Mouse (Mus musculus): ENCODE measurements at regions not wholly inside any gene's neighbourhood (a gene's known extent, or its start where the extent isn't known, plus 50 kb on each side); places are given as distances from the start of the nearest gene placed in this dataset.

- Histone ChIP-seq H3K4me1 (peaks cover 23% of the 10 kb centered on the region), H3K9me3 (no peaks in the 10 kb centered on the region), H3K36me3 (replicated peaks) (no peaks in the 10 kb centered on the region), H3K27ac (peak overlapping the region; percentile 35; the same call in 1 of the 2 replicates), H3K4me3 (no peak overlapping the region), H3K27me3 (ENCODE audit: poor library complexity, severe bottlenecking) (no peaks in the 10 kb centered on the region)
- no peak for DNase-seq (ENCODE audit: extremely low spot score, low spot score)
- WGBS = 34% methylated on average over 11 of the region's 11 CpGs
Measured at GRCm38 (mm10) chr5:148708014-148708741, 155.6 kb upstream of the Ubl3 start.

- Histone ChIP-seq H3K27me3 (ENCODE audit: poor library complexity, severe bottlenecking) (no peaks in the 10 kb centered on the region), H3K4me1 (peaks cover 26% of the 10 kb centered on the region), H3K9me3 (no peaks in the 10 kb centered on the region), H3K4me3 (no peak overlapping the region), H3K36me3 (replicated peaks) (no peaks in the 10 kb centered on the region), H3K27ac (no peak overlapping the region)
- no peak for DNase-seq (ENCODE audit: extremely low spot score, low spot score)
- 92% methylated on average over 12 of the region's 12 CpGs for WGBS
Measured at GRCm38 (mm10) chr5:148707335-148707734, 154.7 kb upstream of the Ubl3 start.

GRCm38 (mm10) chr5:148706323-148707120 is 153.9 kb upstream of the Ubl3 start:
- WGBS = 90% methylated on average over 16 of the region's 16 CpGs
- no peak for DNase-seq (ENCODE audit: extremely low spot score, low spot score)
- H3K4me1 ChIP-seq = peaks cover 33% of the 10 kb centered on the region
- H3K27ac ChIP-seq = no peak overlapping the region
- H3K9me3 ChIP-seq = no peaks in the 10 kb centered on the region
- H3K36me3 ChIP-seq (replicated peaks) = no peaks in the 10 kb centered on the region
- no peaks in the 10 kb centered on the region for H3K27me3 ChIP-seq (ENCODE audit: poor library complexity, severe bottlenecking)
- H3K4me3 ChIP-seq = no peak overlapping the region

GRCm38 (mm10) chr5:148704769-148705168 is 152.2 kb upstream of the Ubl3 start:
- Histone ChIP-seq H3K27me3 (ENCODE audit: poor library complexity, severe bottlenecking) (no peaks in the 10 kb centered on the region), H3K4me1 (peaks cover 34% of the 10 kb centered on the region), H3K36me3 (replicated peaks) (no peaks in the 10 kb centered on the region), H3K4me3 (no peak overlapping the region), H3K27ac (no peak overlapping the region), H3K9me3 (no peaks in the 10 kb centered on the region)
- no peak for DNase-seq (ENCODE audit: extremely low spot score, low spot score)
- 70% methylated on average over 5 of the region's 5 CpGs for WGBS

DNA sequence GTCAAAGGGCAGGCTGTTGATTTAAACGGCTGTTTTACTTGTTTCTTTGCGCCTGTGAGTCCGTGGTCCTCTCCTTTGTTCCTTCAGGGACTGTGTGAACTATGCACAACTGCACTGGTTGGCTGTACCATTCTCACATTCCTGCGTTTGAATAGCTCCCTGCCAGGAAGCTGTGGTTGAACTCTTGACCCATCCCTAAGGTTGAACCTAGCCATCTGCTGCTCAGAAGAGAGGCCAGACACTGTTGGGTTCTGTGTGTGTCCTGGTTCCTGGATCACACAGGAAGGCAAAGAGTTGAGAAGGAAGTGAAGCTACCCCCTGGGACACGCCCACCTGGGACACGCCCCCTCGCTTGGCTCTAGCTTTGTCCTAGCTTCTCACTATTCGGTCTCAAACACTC is 149.3 kb upstream of the Ubl3 start:
- no peaks in the 10 kb centered on the region for H3K36me3 ChIP-seq (replicated peaks)
- no peak overlapping the region for H3K4me3 ChIP-seq
- no peaks in the 10 kb centered on the region for H3K9me3 ChIP-seq
- H3K27me3 ChIP-seq (ENCODE audit: poor library complexity, severe bottlenecking) = no peaks in the 10 kb centered on the region
- peaks cover 24% of the 10 kb centered on the region for H3K4me1 ChIP-seq
- peak overlapping the region; percentile 42 for H3K27ac ChIP-seq
- DNase-seq (ENCODE audit: extremely low spot score, low spot score) = no peak
- 42% methylated on average over 8 of the region's 8 CpGs for WGBS

- WGBS = 86% methylated on average over 7 of the region's 7 CpGs
Measured at GRCm38 (mm10) chr5:148701001-148701400, 148.4 kb upstream of the Ubl3 start.

GRCm38 (mm10) chr5:148700240-148700639 is 147.7 kb upstream of the Ubl3 start:
- Histone ChIP-seq H3K36me3 (replicated peaks) (no peaks in the 10 kb centered on the region), H3K27ac (no peak overlapping the region), H3K9me3 (0 out of 2 replicates have a peak, but pooled peaks cover 3% of the 10 kb centered on the region), H3K4me1 (peaks cover 24% of the 10 kb centered on the region), H3K27me3 (ENCODE audit: poor library complexity, severe bottlenecking) (no peaks in the 10 kb centered on the region), H3K4me3 (no peak overlapping the region)
- 88% methylated on average over 5 of the region's 5 CpGs for WGBS
- no peak for DNase-seq (ENCODE audit: extremely low spot score, low spot score)

More at GRCm38 (mm10) chr5:148701001-148701400, 148.4 kb upstream of the Ubl3 start:
- H3K36me3 ChIP-seq (replicated peaks) = no peaks in the 10 kb centered on the region
- no peak overlapping the region for H3K4me3 ChIP-seq
- no peak for DNase-seq (ENCODE audit: extremely low spot score, low spot score)
- no peak overlapping the region for H3K27ac ChIP-seq
- no peaks in the 10 kb centered on the region for H3K9me3 ChIP-seq
- H3K4me1 ChIP-seq = peaks cover 24% of the 10 kb centered on the region
- no peaks in the 10 kb centered on the region for H3K27me3 ChIP-seq (ENCODE audit: poor library complexity, severe bottlenecking)

DNA sequence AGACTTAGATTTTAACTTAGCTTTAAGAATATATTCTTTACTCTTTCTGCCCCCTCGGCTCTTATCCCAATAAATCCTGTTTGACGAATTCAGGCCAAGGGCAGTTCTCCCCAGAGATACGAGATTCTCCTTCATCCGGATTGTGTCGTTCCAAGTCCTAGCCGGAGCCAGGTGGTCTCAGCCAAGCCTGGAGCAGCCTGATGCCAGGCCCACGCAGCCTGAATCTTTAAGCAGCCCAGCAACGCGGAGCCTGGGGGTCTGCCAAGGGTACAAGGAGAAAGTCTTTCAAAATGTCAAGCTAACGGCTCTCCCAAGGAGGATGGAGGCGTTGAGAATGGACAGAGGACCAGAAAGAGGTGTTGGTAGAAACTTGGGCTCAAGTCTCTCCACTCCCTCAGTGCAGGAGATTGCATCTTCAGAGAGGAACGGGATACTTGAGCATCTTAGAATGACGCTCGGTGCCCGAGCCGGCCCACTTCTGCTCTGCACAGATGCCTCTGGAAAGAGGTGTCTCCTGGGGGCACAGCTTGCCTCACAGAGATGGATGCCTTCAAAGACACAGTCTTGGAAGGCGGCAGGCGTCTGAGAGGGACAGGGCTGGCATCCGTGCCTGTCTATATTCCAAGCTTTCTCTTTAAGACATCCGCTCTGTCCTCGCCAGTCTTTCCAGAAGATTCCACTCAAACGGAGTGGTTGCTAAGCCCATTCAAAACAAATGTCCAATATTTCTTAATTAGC is 145.2 kb upstream of the Ubl3 start:
- no peak for DNase-seq (ENCODE audit: extremely low spot score, low spot score)
- no peaks in the 10 kb centered on the region for H3K27me3 ChIP-seq (ENCODE audit: poor library complexity, severe bottlenecking)
- 88% methylated on average over 22 of the region's 22 CpGs for WGBS

GRCm38 (mm10) chr5:148694352-148694751 is 141.8 kb upstream of the Ubl3 start:
- peak; percentile 46 for DNase-seq (ENCODE audit: extremely low spot score, low spot score)
- no peak overlapping the region for H3K4me3 ChIP-seq
- H3K36me3 ChIP-seq (replicated peaks) = no peaks in the 10 kb centered on the region
- peak overlapping the region; percentile 76 for H3K27ac ChIP-seq
- peaks cover 6% of the 10 kb centered on the region; the same call in 1 of the 2 replicates for H3K9me3 ChIP-seq
- peaks cover 57% of the 10 kb centered on the region for H3K4me1 ChIP-seq
- WGBS = 53% methylated on average over 7 of the region's 7 CpGs
- no peaks in the 10 kb centered on the region for H3K27me3 ChIP-seq (ENCODE audit: poor library complexity, severe bottlenecking)

More for the DNA sequence above, 145.2 kb upstream of the Ubl3 start:
- no peak overlapping the region for H3K27ac ChIP-seq
- peaks cover 39% of the 10 kb centered on the region for H3K4me1 ChIP-seq
- H3K4me3 ChIP-seq = no peak overlapping the region
- no peaks in the 10 kb centered on the region for H3K36me3 ChIP-seq (replicated peaks)
- H3K9me3 ChIP-seq = peaks cover 6% of the 10 kb centered on the region; the same call in 1 of the 2 replicates

DNA sequence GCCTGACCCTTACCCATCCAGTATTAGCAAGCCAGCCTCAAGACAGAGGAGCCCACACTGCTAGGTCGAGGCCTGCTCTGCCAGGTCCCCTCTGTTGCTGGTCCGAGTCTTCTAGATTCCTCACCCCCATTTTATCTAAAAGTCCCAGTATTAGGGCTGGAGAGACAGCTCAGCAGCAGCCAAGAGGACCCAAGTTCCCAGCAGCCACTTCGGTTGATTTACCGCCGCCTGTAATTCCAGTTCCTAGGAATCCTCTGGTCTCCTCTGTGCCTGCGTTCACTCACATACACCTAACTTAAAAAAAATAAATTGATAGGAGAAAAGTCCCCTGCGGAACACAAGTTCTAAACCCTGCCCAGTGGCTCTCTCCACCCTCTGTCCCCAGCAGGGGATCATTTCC is 138.9 kb upstream of the Ubl3 start:
- Histone ChIP-seq H3K36me3 (replicated peaks) (no peaks in the 10 kb centered on the region), H3K4me3 (no peak overlapping the region), H3K27me3 (ENCODE audit: poor library complexity, severe bottlenecking) (no peaks in the 10 kb centered on the region), H3K4me1 (peaks cover 62% of the 10 kb centered on the region), H3K27ac (peak overlapping the region; percentile 74), H3K9me3 (peaks cover 6% of the 10 kb centered on the region; the same call in 1 of the 2 replicates)
- WGBS = 87% methylated on average over 7 of the region's 7 CpGs
- no peak for DNase-seq (ENCODE audit: extremely low spot score, low spot score)

DNA sequence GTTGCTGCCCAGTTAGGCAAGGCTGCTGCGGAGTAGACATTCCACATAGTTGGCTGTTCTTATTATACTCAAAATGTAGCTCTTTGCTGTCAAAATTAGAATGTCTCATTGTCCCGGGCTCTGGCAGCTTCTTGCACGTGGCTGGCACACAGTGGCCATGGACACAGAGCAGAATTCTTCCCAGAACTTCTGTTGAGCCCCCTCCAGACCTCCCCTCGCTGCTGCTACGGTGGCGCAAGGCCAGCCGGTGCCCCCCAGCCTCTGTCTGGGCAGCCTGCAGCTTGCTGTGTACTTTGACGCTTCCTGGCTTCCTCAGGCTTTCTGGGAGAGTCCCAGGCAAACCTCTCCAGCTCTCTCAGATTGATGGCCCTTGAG is 138.2 kb upstream of the Ubl3 start:
- peaks cover 6% of the 10 kb centered on the region; the same call in 1 of the 2 replicates for H3K9me3 ChIP-seq
- no peak for DNase-seq (ENCODE audit: extremely low spot score, low spot score)
- no peaks in the 10 kb centered on the region for H3K36me3 ChIP-seq (replicated peaks)
- no peak overlapping the region for H3K4me3 ChIP-seq
- H3K27ac ChIP-seq = peak overlapping the region; percentile 74
- H3K4me1 ChIP-seq = peaks cover 62% of the 10 kb centered on the region
- H3K27me3 ChIP-seq (ENCODE audit: poor library complexity, severe bottlenecking) = no peaks in the 10 kb centered on the region
- WGBS = 84% methylated on average over 8 of the region's 8 CpGs

GRCm38 (mm10) chr5:148690158-148690822 is 137.7 kb upstream of the Ubl3 start:
- no peak overlapping the region for H3K4me3 ChIP-seq
- peaks cover 6% of the 10 kb centered on the region; the same call in 1 of the 2 replicates for H3K9me3 ChIP-seq
- peak overlapping the region; percentile 74 for H3K27ac ChIP-seq
- 74% methylated on average over 7 of the region's 7 CpGs for WGBS
- DNase-seq (ENCODE audit: extremely low spot score, low spot score) = no peak
- H3K27me3 ChIP-seq (ENCODE audit: poor library complexity, severe bottlenecking) = no peaks in the 10 kb centered on the region
- H3K4me1 ChIP-seq = peaks cover 62% of the 10 kb centered on the region
- H3K36me3 ChIP-seq (replicated peaks) = no peaks in the 10 kb centered on the region
